Mouse (Mus musculus): ENCODE results near the gene Hist1h2aa.

Hist1h2aa gene

GRCm38 (mm10) chr13:23949484-23950246 is 15.4 kb downstream of the Hist1h2aa start:
- DNase-seq: no peak

- no peak for DNase-seq
Observed at GRCm38 (mm10) chr13:23950928-23951327, 16.7 kb downstream of the Hist1h2aa start.

GRCm38 (mm10) chr13:23959776-23960175 is 25.5 kb downstream of the Hist1h2aa start:
- DNase-seq: no peak

GRCm38 (mm10) chr13:23964909-23965308 is 30.6 kb downstream of the Hist1h2aa start:
- no peak for DNase-seq

GRCm38 (mm10) chr13:23971870-23972269 is 37.6 kb downstream of the Hist1h2aa start:
- no peak for DNase-seq

GRCm38 (mm10) chr13:23972271-23972670 is 38.0 kb downstream of the Hist1h2aa start:
- DNase-seq: no peak
